In the genomic region with DNA sequence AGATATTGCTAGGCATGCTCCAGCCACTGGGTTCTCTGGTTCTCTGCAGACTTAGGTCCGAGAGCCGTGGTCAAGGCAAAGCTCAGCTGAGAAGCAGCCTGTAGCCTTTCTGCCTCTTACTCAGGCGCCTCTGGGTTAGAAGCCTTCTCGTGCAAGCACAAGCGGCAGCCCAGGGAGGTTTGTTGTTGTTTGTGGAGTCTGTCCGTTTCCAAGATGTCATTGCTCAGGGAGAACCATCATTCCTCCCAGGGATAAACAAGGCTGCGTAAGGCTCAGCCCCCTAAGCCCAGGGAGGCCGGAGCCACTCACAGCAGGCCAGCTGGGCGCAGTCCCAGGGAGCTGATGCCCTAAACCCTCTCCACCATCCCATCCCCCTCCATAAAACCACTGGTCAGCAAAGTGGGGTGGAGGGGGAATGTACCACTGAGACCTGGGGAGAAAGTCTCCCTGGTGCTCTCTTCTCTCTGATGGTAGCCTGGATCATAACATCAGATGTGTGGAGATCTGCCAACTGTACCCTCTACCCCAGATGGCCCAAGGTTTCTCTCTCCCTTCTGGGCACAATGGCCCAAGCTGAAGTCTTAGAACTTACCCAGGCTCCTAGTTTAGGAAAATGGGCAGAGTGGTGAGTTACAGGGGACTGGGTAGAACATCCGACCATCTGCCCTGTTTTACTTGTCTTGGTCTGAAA, we compare ENCODE assay signal across 12 mouse cellular contexts.
A peak's percentile ranks its signal among the peaks of the same experiment; 100 is the strongest.
DNase-seq lines count a peak whose midpoint lies in the region; ATAC-seq and TF ChIP-seq lines count a peak whose summit lies in the region.
"Had no signal": no experiment of that assay in that cellular context is flagged by ENCODE, and none has a peak within 500 bp of the region (broad histone marks: within the 10 kb centered on the region; RNA-seq: fewer than 3 reads in every experiment).

No protein-coding gene starts in this region.

- peaks cover 11 to 28% of the 10 kb centered on the region in 2 experiments; a peak in 3 of 4 replicates for H3K4me1 ChIP-seq in heart, embryonic 14.5 days (ENCODE audit: control insufficient read depth in 2 of 2, insufficient read depth in 2 of 2, low read length in 2 of 2)
- H3K4me1 ChIP-seq in embryonic facial prominence, embryonic 10.5 days = peaks cover 69% of the 10 kb centered on the region
- peaks cover 13% of the 10 kb centered on the region for H3K4me1 ChIP-seq in hindbrain, embryonic 11.5 days (replicated peaks; ENCODE audit: control insufficient read depth, insufficient read depth, low read length)
- H3K4me1 ChIP-seq in midbrain, embryonic 15.5 days = peaks cover 70% of the 10 kb centered on the region
- H3K4me1 ChIP-seq in liver, postnatal 0 days (ENCODE audit: insufficient read depth) = peaks cover 5% of the 10 kb centered on the region; the same call in 1 of the 2 replicates

- no peaks in the 10 kb centered on the region for H3K9me3 ChIP-seq in heart, embryonic 14.5 days (ENCODE audit: control insufficient read depth, low read length)
- H3K9me3 ChIP-seq in embryonic facial prominence, embryonic 10.5 days = no peaks in the 10 kb centered on the region
- no peaks in the 10 kb centered on the region for H3K9me3 ChIP-seq in hindbrain, embryonic 11.5 days (ENCODE audit: control insufficient read depth, low read length)
- H3K9me3 ChIP-seq in midbrain, embryonic 15.5 days = no peaks in the 10 kb centered on the region
- H3K9me3 ChIP-seq in liver, postnatal 0 days (ENCODE audit: low read length) = no peaks in the 10 kb centered on the region

- H3K27ac ChIP-seq in heart, embryonic 14.5 days (replicated peaks in 1 of 2; ENCODE audit: control insufficient read depth in 1 of 2, insufficient read depth in 1 of 2, low read depth in 2 of 2, low read length in 2 of 2) = no peak overlapping the region
- H3K27ac ChIP-seq in embryonic facial prominence, embryonic 10.5 days (replicated peaks) = peak overlapping the region; percentile 46; the same call in 1 of the 2 replicates
- H3K27ac ChIP-seq in hindbrain, embryonic 11.5 days (ENCODE audit: low read depth, low read length) = no peak overlapping the region
- no peak overlapping the region for H3K27ac ChIP-seq in midbrain, embryonic 15.5 days
- no peak overlapping the region for H3K27ac ChIP-seq in liver, postnatal 0 days (ENCODE audit: low read depth)

- TF ChIP-seq EP300 in liver, postnatal 0 days (IDR thresholded peaks at IDR 0.05; ENCODE audit: low read depth) = no peak

- WGBS in heart, embryonic 14.5 days = 74% methylated on average over 10 of the region's 10 CpGs
- 60% methylated on average over 10 of the region's 10 CpGs for WGBS in embryonic facial prominence, embryonic 10.5 days
- 52% methylated on average over 10 of the region's 10 CpGs for WGBS in hindbrain, embryonic 11.5 days
- 49% methylated on average over 10 of the region's 10 CpGs for WGBS in midbrain, embryonic 15.5 days
- 71% methylated on average over 10 of the region's 10 CpGs for WGBS in liver, postnatal 0 days (ENCODE audit: insufficient replicate concordance)

- no peak for ATAC-seq in heart, embryonic 14.5 days (ENCODE audit: insufficient number of reproducible peaks, insufficient read depth, low FRiP score, low read depth)
- no peak for ATAC-seq in hindbrain, embryonic 11.5 days (ENCODE audit: low FRiP score)
- ATAC-seq in midbrain, embryonic 15.5 days (replicated peaks) = no peak
- no peak for ATAC-seq in liver, postnatal 0 days

- H3K36me3 ChIP-seq in heart, embryonic 14.5 days (ENCODE audit: control insufficient read depth, insufficient read depth, low read length) = peaks cover 30% of the 10 kb centered on the region; the same call in 1 of the 2 replicates
- peaks cover 28% of the 10 kb centered on the region for H3K36me3 ChIP-seq in embryonic facial prominence, embryonic 10.5 days (replicated peaks)
- H3K36me3 ChIP-seq in hindbrain, embryonic 11.5 days (ENCODE audit: control insufficient read depth, insufficient read depth, low read length) = no peaks in the 10 kb centered on the region
- no peaks in the 10 kb centered on the region for H3K36me3 ChIP-seq in midbrain, embryonic 15.5 days (replicated peaks)
- H3K36me3 ChIP-seq in liver, postnatal 0 days (replicated peaks; ENCODE audit: insufficient read depth, low read length) = no peaks in the 10 kb centered on the region

- peaks cover 39% of the 10 kb centered on the region for H3K27me3 ChIP-seq in heart, embryonic 14.5 days (ENCODE audit: control insufficient read depth, insufficient read depth, low read length)
- H3K27me3 ChIP-seq in embryonic facial prominence, embryonic 10.5 days (replicated peaks; ENCODE audit: low read depth, poor library complexity, severe bottlenecking) = no peaks in the 10 kb centered on the region
- H3K27me3 ChIP-seq in hindbrain, embryonic 11.5 days (ENCODE audit: control insufficient read depth, insufficient read depth, low read length) = no peaks in the 10 kb centered on the region
- no peaks in the 10 kb centered on the region for H3K27me3 ChIP-seq in midbrain, embryonic 15.5 days (replicated peaks)
- H3K27me3 ChIP-seq in liver, postnatal 0 days (ENCODE audit: insufficient read depth, low read length) = no peaks in the 10 kb centered on the region

- H3K4me3 ChIP-seq in heart, embryonic 14.5 days (ENCODE audit: control insufficient read depth in 1 of 2, insufficient read depth in 1 of 2, low read depth in 1 of 2, low read length in 2 of 2) = no peak overlapping the region
- H3K4me3 ChIP-seq in embryonic facial prominence, embryonic 10.5 days = peak overlapping the region; percentile 70; the same call in 1 of the 2 replicates
- H3K4me3 ChIP-seq in hindbrain, embryonic 11.5 days (ENCODE audit: low read depth, low read length) = no peak overlapping the region
- H3K4me3 ChIP-seq in midbrain, embryonic 15.5 days = peak overlapping the region; percentile 69
- no peak overlapping the region for H3K4me3 ChIP-seq in liver, postnatal 0 days (ENCODE audit: low read depth, low read length)

- no peak for TF ChIP-seq CTCF in liver, postnatal 0 days (IDR thresholded peaks at IDR 0.05; ENCODE audit: low read depth)

- 0 out of 2 replicates have a peak overlapping the region, but pooled peaks have one; percentile 14 for H3K4me2 ChIP-seq in heart, embryonic 14.5 days (ENCODE audit: low read length)
- H3K4me2 ChIP-seq in hindbrain, embryonic 11.5 days (replicated peaks; ENCODE audit: low read depth, low read length) = peak overlapping the region; percentile 1; the same call in 1 of the 2 replicates
- peak overlapping the region; percentile 66 for H3K4me2 ChIP-seq in midbrain, embryonic 15.5 days
- H3K4me2 ChIP-seq in liver, postnatal 0 days (ENCODE audit: low read depth, low read length) = no peak overlapping the region

- DNase-seq in heart, adult 9 months (ENCODE audit: low spot score in 2 of 2) = no peak
- DNase-seq in embryonic facial prominence, embryonic 10.5 days (ENCODE audit: low spot score) = no peak
- DNase-seq in hindbrain, embryonic 11.5 days (ENCODE audit: low spot score) = no peak
- no peak for DNase-seq in left cerebral cortex, adult 8-10 months (ENCODE audit: low spot score in 2 of 2)
- no peak for DNase-seq in liver, postnatal 0 days
- DNase-seq in frontal cortex, postnatal 36 days (ENCODE audit: low spot score in 2 of 2) = no peak
- DNase-seq: heart, postnatal 4 days; layer of hippocampus, postnatal 36 days; right cerebral cortex, postnatal 25 days; thymus, postnatal 36 days had no signal

- no peak overlapping the region for H3K9ac ChIP-seq in heart, embryonic 14.5 days (ENCODE audit: low read length)
- no peak overlapping the region; the same call in 1 of the 2 replicates for H3K9ac ChIP-seq in hindbrain, embryonic 11.5 days (ENCODE audit: low read depth, low read length)
- peak overlapping the region; percentile 19; the same call in 1 of the 2 replicates for H3K9ac ChIP-seq in midbrain, embryonic 15.5 days
- H3K9ac ChIP-seq in liver, postnatal 0 days (replicated peaks) = no peak overlapping the region

Comparison
In these comparisons a context has a peak if more than half of its experiments do, and no peak if none do; other contexts are left out.
1. H3K4me3 ChIP-seq: peak in embryonic facial prominence, embryonic 10.5 days (single experiment) and midbrain, embryonic 15.5 days (single experiment); none in heart, embryonic 14.5 days (0 of 2), hindbrain, embryonic 11.5 days (single experiment) and liver, postnatal 0 days (single experiment).